Mouse (Mus musculus): Measurements from ENCODE around the gene Atp5f1. TPM values are rescaled to one million over a fixed set of nuclear protein-coding genes. Genes with fewer than 3 reads are reported as not detected.

Atp5f1 gene
- 139 and 159 TPM in 2 replicates for polyA plus RNA-seq (2012; rRNA removed)

GRCm38 (mm10) chr3:105959999-105960398, at the start of gene Atp5f1:
TSS of gene Atp5f1 (minus strand) at chr3:105960099.

GRCm38 (mm10) chr3:105973411-105973810, 13.5 kb upstream of the Atp5f1 start, which contains the start of gene Ovgp1:
TSS of gene Ovgp1 (plus strand) at chr3:105973711.

GRCm38 (mm10) chr3:105958974-105959580, 822 bp downstream of the Atp5f1 start, which contains the start of gene Wdr77:
TSS of gene Wdr77 (plus strand) at chr3:105959369.

GRCm38 (mm10) chr3:105932240-105933071, 27.4 kb downstream of the Atp5f1 start, which contains the start of gene I830077J02Rik:
TSS of gene I830077J02Rik (minus strand) at chr3:105932664.

Other genes with a start within 250 kb of the Atp5f1 start
- gene Rap1a, start 158.8 kb downstream of the Atp5f1 start, polyA plus RNA-seq (2012; rRNA removed) = 2.4 and 4.9 TPM in 2 replicates
- gene Adora3, start 89.2 kb downstream of the Atp5f1 start, polyA plus RNA-seq (2012; rRNA removed) = 0.45 and 0.51 TPM in 2 replicates
- 0.27 and 0.87 TPM in 2 replicates for gene Tmigd3, start 89.2 kb downstream of the Atp5f1 start, polyA plus RNA-seq (2012; rRNA removed)
- 0.37 and 0.62 TPM in 2 replicates for gene I830077J02Rik, start 27.4 kb downstream of the Atp5f1 start, polyA plus RNA-seq (2012; rRNA removed)
- 14.5 and 19.2 TPM in 2 replicates for gene Wdr77, start 730 bp downstream of the Atp5f1 start, polyA plus RNA-seq (2012; rRNA removed)
- 0.31 and 0.50 TPM in 2 replicates for gene Ovgp1, start 13.6 kb upstream of the Atp5f1 start, polyA plus RNA-seq (2012; rRNA removed)
- gene Pifo, start 54.5 kb upstream of the Atp5f1 start, polyA plus RNA-seq (2012; rRNA removed) = not detected in 2 replicates
- not detected in 2 replicates for gene Chil5, start 72.7 kb upstream of the Atp5f1 start, polyA plus RNA-seq (2012; rRNA removed)
- gene Chia1, start 153.1 kb upstream of the Atp5f1 start, polyA plus RNA-seq (2012; rRNA removed) = not detected in 2 replicates
- 0.07 TPM in 1 of 2 replicates, not detected in the other for gene Chil3, start 207.5 kb upstream of the Atp5f1 start, polyA plus RNA-seq (2012; rRNA removed)